Mouse (Mus musculus) colon, adult 2 months (tissue): ENCODE results near the gene Rnf215. TPM values are rescaled to one million over a fixed set of nuclear protein-coding genes. Genes with fewer than 3 reads are reported as not detected.

Source experiments
- polyA plus RNA-seq: library from polyadenylated mRNA; depleted of rRNA; stranded (reverse); fragments of >200 nt; gene quantifications from 2 replicates; pipeline ENCODE4 v1.2.3, GENCODE M21; 2012; rRNA removed

Rnf215 gene
- 20.2 and 23.7 TPM in 2 replicates for polyA plus RNA-seq

DNA sequence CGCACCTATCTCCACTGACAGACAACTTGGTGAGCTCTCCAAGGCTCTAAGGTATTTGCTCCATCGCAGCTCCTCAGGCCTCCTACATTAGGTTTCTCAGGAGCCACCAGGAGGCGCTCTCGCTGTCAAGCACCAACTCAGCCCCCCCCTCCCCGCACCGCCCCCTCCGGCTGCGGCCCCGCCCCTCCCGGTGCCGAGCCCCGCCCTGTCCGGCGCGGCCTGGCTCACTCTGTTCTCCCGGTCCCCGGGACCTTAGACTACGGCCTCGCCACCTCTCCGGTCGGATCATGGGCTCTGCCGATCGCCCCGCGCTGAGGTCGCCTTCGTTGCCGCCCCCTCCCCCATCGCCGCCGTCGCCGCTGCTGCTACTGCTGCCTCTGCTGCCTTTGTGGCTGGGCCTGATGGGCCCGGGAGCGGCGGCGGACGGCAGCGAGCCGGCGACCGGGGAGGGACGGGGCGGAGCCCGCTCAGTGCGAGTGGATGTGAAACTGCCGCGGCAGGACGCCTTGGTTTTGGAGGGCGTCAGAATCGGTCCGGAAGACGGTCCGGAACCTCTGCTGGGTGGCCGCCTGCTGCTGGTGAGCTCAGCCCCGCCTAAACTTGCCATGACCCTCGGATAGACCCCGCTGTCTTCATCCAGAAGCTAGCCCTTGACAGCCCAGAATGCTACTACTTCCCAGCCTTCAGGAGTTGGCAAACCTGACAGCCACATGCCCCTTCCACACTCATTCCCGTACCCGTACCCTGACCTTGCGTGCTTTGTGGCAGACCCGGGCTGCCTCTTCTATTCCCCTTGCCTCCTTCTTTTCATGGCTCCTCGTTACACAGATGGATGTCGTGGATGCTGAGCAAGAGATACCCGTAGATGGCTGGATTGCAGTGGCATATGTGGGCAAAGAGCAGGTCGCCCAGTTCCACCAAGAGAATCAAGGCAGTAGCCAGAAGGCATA lies at the start of gene Rnf215:
Gene Rnf215 (plus strand): TSS at position 217 of the 950 bp plus-strand sequence.

DNA sequence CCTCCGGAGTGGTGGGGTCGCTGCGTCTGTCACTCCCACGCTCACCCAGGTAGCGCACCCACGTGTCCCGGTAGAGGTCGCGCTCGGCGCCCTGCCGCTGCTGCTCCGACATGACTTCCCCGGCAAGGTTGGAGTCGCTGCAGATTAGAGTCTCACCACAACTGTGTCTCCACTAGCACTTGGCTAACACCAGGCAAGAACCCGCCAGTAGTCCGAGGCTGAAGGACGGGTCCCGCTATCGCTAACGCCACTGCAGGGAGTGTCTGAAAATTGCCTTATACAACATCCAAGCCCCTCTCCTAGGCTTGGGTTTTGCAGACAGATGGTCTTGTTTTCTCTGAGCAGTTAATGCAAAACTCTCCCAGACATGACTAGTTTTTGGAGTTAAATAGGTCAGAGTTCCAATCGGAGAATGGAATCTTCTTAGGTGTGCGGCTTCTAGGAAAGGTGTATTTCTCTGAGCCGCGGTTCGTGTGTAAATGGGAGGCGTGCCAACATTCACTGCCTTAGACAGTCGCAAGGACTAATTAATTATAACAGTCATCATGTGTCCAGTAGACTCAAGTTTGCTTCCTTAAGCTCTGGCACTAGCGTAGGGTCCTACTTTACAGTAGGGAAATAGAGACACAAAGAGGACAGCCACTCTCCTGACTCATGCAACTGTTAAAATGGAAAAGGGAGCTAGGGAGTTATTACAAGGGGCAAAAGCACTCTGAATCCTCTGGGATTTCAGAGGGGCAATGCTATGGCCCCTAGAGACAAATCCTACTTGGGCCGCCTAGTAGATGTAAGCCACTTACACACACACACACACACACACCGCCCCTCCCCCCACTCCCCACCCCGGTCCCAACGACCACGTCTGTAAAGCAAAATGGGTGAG lies 39.6 kb upstream of the Rnf215 start, which contains the start of gene Mtfp1:
Gene Mtfp1 (minus strand): TSS at position 275 of the 883 bp plus-strand sequence.

DNA sequence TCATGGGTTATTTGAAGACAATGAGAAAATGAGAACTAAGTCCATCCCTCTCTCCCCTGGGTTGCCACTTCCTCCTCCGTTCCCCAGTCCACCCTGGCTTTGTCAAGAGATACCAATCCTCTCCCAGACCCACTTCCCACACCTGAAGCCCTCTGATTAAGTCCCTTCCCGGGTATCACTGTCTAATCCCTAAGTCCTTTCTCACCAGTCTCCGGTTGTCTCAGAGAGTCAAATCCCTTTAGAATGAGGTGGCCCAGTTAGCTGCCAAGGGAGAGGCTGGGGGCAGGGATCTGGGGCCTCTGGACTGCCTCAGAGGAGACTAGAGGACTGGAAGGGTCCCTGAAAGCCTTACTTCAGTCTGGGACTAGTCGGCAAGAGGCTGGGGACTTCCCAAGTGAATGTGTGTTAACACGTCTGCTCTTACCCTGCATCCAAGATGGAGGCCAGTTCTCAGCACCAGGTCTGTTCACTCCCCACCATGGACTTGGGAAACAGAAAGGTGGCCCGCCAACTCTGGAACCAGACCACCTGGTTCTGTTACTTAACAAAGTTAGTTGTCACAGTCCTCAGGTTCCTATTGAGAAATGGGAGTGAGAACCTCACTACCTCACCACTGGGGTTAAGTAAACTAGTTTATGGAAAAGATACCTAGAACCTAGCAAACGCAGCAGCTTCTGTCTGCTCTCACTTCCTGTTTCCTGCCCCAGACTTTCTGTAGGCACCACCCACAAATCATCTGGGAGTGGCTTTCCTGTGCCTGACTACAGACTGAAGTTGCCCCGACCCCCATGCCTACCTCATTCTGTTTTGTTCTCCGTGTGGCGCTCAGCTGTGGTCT lies 12.0 kb upstream of the Rnf215 start, which contains the start of gene Sec14l2:
Gene Sec14l2 (minus strand): TSS at position 674 of the 838 bp plus-strand sequence.

DNA sequence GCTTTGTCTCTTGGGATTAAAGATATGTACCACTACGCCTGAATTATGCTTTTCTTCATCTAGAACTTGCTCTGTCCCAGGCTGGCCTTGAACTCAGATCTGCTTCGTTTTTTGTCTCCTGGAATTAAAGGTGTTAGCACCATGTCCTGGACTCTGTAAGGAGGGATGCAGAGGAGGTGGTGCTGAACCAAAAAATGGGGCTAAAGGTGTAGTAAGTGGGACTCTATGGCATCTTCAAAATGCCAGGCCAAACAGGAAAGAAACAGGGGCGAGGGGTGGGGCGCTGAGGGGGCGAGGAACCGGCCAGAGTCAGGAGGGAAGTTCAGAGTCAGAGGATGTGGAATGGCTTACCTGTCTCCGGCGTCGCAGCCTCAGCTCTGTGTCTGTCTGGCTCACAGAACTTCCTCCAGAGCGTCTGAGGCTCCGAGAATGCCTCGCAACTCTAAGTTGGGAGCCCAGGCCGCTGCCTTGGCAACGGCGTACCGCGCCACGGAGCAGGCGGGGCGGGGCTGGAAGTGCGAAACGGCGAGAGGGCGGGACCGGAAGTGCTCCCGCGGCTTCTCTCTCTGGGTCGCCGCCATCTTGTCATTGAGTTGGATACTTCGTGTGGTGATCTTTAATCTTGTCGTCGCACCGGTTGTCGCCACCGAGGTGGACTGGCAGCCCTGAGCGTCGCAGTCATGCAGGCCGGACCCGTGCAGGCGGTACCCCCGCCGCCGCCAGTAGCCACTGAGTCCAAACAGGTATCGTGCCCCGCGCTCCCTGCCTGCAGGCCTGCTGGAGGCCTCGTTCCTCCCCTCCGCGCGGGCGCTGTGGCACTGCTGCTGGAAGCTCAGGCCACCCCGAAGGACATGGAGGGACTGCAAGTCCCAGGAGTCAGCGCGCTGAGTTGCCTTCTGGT lies 25.1 kb downstream of the Rnf215 start, which contains the start of the genes Ccdc157 and Sf3a1:
Gene Ccdc157 (minus strand): TSS at position 486 of the 901 bp plus-strand sequence.
Gene Sf3a1 (plus strand): TSS at position 543 of the 901 bp plus-strand sequence.

DNA sequence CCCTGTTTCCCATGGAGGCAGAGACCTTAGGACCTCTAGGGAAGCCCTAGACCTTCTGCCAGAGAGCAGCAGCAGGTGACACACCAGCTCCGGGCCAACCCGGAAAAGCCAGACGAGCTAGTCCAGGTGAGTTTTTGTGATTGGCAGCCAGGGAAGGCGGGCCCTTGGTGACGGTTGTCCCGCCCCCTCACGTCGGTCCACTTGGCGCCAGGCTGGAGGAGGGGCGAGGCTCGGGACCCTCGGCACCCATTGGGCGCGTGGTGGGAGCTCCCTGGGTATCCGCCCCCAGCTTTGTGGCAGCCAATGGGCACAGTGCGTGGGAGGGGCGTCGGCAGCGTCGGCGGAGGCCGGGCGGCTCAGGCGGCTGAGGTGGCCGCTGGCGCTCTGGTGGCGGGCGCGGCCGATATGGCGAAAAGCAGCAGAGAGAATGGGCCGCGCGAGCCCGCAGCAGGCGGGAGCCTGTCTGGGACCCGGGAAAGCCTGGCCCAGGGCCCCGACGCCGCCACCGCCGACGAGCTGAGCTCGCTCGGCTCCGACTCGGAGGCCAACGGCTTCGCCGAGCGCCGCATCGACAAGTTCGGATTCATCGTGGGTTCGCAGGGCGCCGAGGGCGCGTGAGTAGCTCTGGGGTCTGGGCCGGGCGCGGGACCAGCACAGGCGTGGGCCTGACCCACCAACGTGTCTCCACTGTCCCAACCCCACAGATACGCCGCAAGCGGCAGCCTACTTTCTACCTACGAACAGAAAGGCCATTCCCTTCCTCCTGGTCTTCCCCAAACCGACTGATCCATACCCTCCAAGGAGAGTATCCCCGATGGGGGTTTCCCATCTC lies 51.7 kb downstream of the Rnf215 start, which contains the start of gene Tbc1d10a:
Gene Tbc1d10a (plus strand): TSS at position 304 of the 832 bp plus-strand sequence.

Other genes starting within 250 kb of the Rnf215 start
- gene 4921536K21Rik, start 240.1 kb upstream of the Rnf215 start, polyA plus RNA-seq, result 0.67 and 0.97 TPM in 2 replicates
- gene Dusp18, start 240.0 kb upstream of the Rnf215 start, polyA plus RNA-seq, result 6.8 and 7.6 TPM in 2 replicates
- gene Slc35e4, start 220.5 kb upstream of the Rnf215 start, polyA plus RNA-seq, result 22.2 and 26.5 TPM in 2 replicates
- gene Tcn2, start 203.0 kb upstream of the Rnf215 start, polyA plus RNA-seq, result 111 and 118 TPM in 2 replicates
- gene Pes1, start 171.2 kb upstream of the Rnf215 start, polyA plus RNA-seq, result 25.5 and 26.9 TPM in 2 replicates
- not detected in 2 replicates for gene 4930556J24Rik, start 158.4 kb upstream of the Rnf215 start, polyA plus RNA-seq
- 138 and 161 TPM in 2 replicates for gene Gal3st1, start 151.6 kb upstream of the Rnf215 start, polyA plus RNA-seq
- 0.30 and 0.40 TPM in 2 replicates for gene Sec14l4, start 103.7 kb upstream of the Rnf215 start, polyA plus RNA-seq
- not detected in 2 replicates for gene Sec14l3, start 70.4 kb upstream of the Rnf215 start, polyA plus RNA-seq
- 18.6 and 19.6 TPM in 2 replicates for gene Mtfp1, start 39.8 kb upstream of the Rnf215 start, polyA plus RNA-seq
- gene Sec14l2, start 11.8 kb upstream of the Rnf215 start, polyA plus RNA-seq, result 1.8 and 2.2 TPM in 2 replicates
- gene Ccdc157, start 25.1 kb downstream of the Rnf215 start, polyA plus RNA-seq, result 6.9 TPM in 2 replicates
- 28.2 and 29.5 TPM in 2 replicates for gene Sf3a1, start 25.1 kb downstream of the Rnf215 start, polyA plus RNA-seq
- gene Tbc1d10a, start 51.6 kb downstream of the Rnf215 start, polyA plus RNA-seq, result 50.0 and 51.8 TPM in 2 replicates
- gene Castor1, start 83.0 kb downstream of the Rnf215 start, polyA plus RNA-seq, result 8.6 and 10.4 TPM in 2 replicates
- 0.23 and 0.27 TPM in 2 replicates for gene Osm, start 101.2 kb downstream of the Rnf215 start, polyA plus RNA-seq
- 3.1 and 3.7 TPM in 2 replicates for gene Lif, start 122.4 kb downstream of the Rnf215 start, polyA plus RNA-seq